Mouse (Mus musculus) erythroid progenitor cell, adult 5-6 weeks (primary cell): ENCODE results near the gene Ins2. TPM values are rescaled to one million over a fixed set of nuclear protein-coding genes. Genes with fewer than 3 reads are reported as not detected.

Source experiments
- total RNA-seq, 2 experiments: library from RNA; stranded (forward) in 1 of 2; stranded (reverse) in 1 of 2; fragments of 150-400 nt in 1 of 2; fragments of 186-747, 209-891 nt in 1 of 2; gene quantifications; 2 replicates each; pipeline versions ENCODE4 v1.2.3 to v1.2.4; 2015 to 2017; ENCODE audit warnings: low replicate concordance in 2 of 2

The Ins2 gene
- total RNA-seq, 2 experiments from 2014 or later: not detected

Other genes with a start within 250 kb of the Ins2 start
- gene Tnnt3, start 244.5 kb downstream of the Ins2 start, total RNA-seq (2015; ENCODE audit: low replicate concordance): not detected in 2 replicates
- not detected in 2 replicates for gene Tnnt3, start 244.5 kb downstream of the Ins2 start, total RNA-seq (2017; ENCODE audit: low replicate concordance)
- gene Mrpl23, start 210.7 kb downstream of the Ins2 start, total RNA-seq (2015; ENCODE audit: low replicate concordance): 9.6 TPM in 1 of 2 replicates, not detected in the other
- 0.13 TPM in 1 of 2 replicates, not detected in the other for gene Mrpl23, start 210.7 kb downstream of the Ins2 start, total RNA-seq (2017; ENCODE audit: low replicate concordance)
- not detected in 2 replicates for gene Igf2, start 76.6 kb downstream of the Ins2 start, total RNA-seq (2015; ENCODE audit: low replicate concordance)
- not detected in 2 replicates for gene Igf2, start 76.6 kb downstream of the Ins2 start, total RNA-seq (2017; ENCODE audit: low replicate concordance)
- not detected in 2 replicates for gene Gm49394, start 73.4 kb downstream of the Ins2 start, total RNA-seq (2015; ENCODE audit: low replicate concordance)
- not detected in 2 replicates for gene Gm49394, start 73.4 kb downstream of the Ins2 start, total RNA-seq (2017; ENCODE audit: low replicate concordance)
- gene Th, start 187.7 kb upstream of the Ins2 start, total RNA-seq (2015; ENCODE audit: low replicate concordance): not detected in 2 replicates
- gene Th, start 187.7 kb upstream of the Ins2 start, total RNA-seq (2017; ENCODE audit: low replicate concordance): not detected in 2 replicates
- gene Ascl2, start 225.9 kb upstream of the Ins2 start, total RNA-seq (2015; ENCODE audit: low replicate concordance): 1.4 TPM in 1 of 2 replicates, not detected in the other
- gene Ascl2, start 225.9 kb upstream of the Ins2 start, total RNA-seq (2017; ENCODE audit: low replicate concordance): not detected in 2 replicates